Mouse (Mus musculus): ENCODE data around the gene Ube2g1.

DNA sequence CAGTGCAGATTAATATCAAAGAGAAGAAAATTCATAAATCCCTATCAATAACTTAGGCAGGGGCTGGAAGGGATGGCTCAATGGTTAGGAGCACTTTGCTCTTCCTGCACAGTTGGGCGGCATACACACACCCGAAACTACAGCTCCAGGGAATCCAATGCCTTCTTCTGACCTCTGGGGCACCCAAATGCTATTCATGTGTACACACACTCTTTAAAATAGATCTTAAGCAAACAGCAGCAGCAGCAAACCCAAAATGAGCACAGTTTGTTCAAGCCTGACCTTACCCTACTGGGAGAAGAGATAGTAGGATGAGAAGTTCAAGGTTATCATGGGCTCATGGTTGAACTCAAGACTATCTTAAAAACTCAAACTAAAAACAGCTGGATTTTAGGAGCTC, 24.0 kb upstream of the Ube2g1 start:
- TF ChIP-seq POLR2A (IDR thresholded peaks at IDR 0.05; ENCODE audit: extremely low read depth, insufficient read depth, low read length) (no peak), CTCF (IDR thresholded peaks at IDR 0.05; ENCODE audit: low read depth, low read length) (no peak)

Data from liver, adult 2 months (tissue).